Mouse (Mus musculus) liver, adult 2 months (tissue): ENCODE measurements around the gene 4430402I18Rik. TPM values are rescaled to one million over a fixed set of nuclear protein-coding genes. Genes with fewer than 3 reads are reported as not detected.

Source experiments
- DNase-seq: peaks from one replicate; pipeline ENCODE4 v3.0.0-alpha.2; 2011; ENCODE audit warnings: low read depth, low spot score; ENCODE audit errors: extremely low read depth
- H3K27ac ChIP-seq: fragments of 200-500 bp; replicated peaks from 2 replicates; pipeline ENCODE4 v1.5.1; 2012; ENCODE audit warnings: low read depth, mild to moderate bottlenecking, control low read depth, inconsistent platforms, low read length; ENCODE audit not compliant: insufficient read depth
- H3K27me3 ChIP-seq: fragments of 200-500 bp; 2 replicates; pipeline ENCODE4 v1.6.1; 2012; ENCODE audit warnings: mild to moderate bottlenecking, moderate library complexity, low read length, inconsistent platforms; ENCODE audit not compliant: control insufficient read depth, insufficient read depth
- H3K36me3 ChIP-seq: fragments of 200-500 bp; 2 replicates; pipeline ENCODE4 v1.6.1; 2012; ENCODE audit warnings: low read length, inconsistent platforms; ENCODE audit not compliant: control insufficient read depth, insufficient read depth
- H3K4me1 ChIP-seq: fragments of 200-500 bp; 2 replicates; pipeline ENCODE4 v1.6.1; 2011; ENCODE audit warnings: low read length; ENCODE audit not compliant: control insufficient read depth, insufficient read depth
- H3K4me3 ChIP-seq: fragments of 200-500 bp; 2 replicates; pipeline ENCODE4 v1.5.1; 2011; ENCODE audit warnings: low read depth, mild to moderate bottlenecking, control low read depth, low read length, moderate library complexity; ENCODE audit not compliant: insufficient read depth
- H3K79me2 ChIP-seq: fragments of 200-500 bp; 2 replicates; pipeline ENCODE4 v1.6.1; 2012; ENCODE audit warnings: inconsistent platforms, mild to moderate bottlenecking, low read length, moderate library complexity; ENCODE audit not compliant: control insufficient read depth, insufficient read depth
- H3K9ac ChIP-seq: fragments of 200-500 bp; 2 replicates; pipeline ENCODE4 v1.6.1; 2012; ENCODE audit warnings: low read depth, mild to moderate bottlenecking, control low read depth, inconsistent platforms, low read length
- CTCF ChIP-seq: fragments of 200-500 bp; IDR thresholded peaks from 2 replicates; pipeline ENCODE4 v1.5.1; 2011; ENCODE audit warnings: low read depth, low read length, control low read depth
- POLR2A ChIP-seq: fragments of 200-500 bp; IDR thresholded peaks from 2 replicates; pipeline ENCODE4 v1.6.1; 2011; ENCODE audit warnings: low read length, control low read depth; ENCODE audit not compliant: insufficient read depth; ENCODE audit errors: extremely low read depth
- WGBS: fragments of 180-500 bp; shearing (Covaris S2); methylation state at CpG from one replicate; pipeline ENCODE4 v1.1.7; 2018; 5-methylcytosine and 5-hydroxymethylcytosine counted together
- polyA plus RNA-seq: library from polyadenylated mRNA; depleted of rRNA; stranded (reverse); fragments of >200 nt; gene quantifications from 2 replicates; pipeline ENCODE4 v1.2.3, GENCODE M21; 2012
- total RNA-seq: library from RNA; depleted of rRNA; stranded (reverse); fragments of >200 nt; gene quantifications from 2 replicates; pipeline ENCODE4 v1.2.3, GENCODE M21; 2014

4430402I18Rik gene
- total and polyA plus RNA-seq, 2 experiments, result 1.8 to 3.4 TPM

- Histone ChIP-seq H3K36me3 (no peaks in the 10 kb centered on the region), H3K27ac (no peak overlapping the region), H3K79me2 (no peaks in the 10 kb centered on the region), H3K9ac (no peak overlapping the region), H3K27me3 (no peaks in the 10 kb centered on the region), H3K4me1 (no peaks in the 10 kb centered on the region), H3K4me3 (no peak overlapping the region)
- no peak for DNase-seq
- no peak for TF ChIP-seq CTCF
- TF ChIP-seq POLR2A, result no peak
- WGBS, result 94% methylated on average over 4 of the region's 4 CpGs
These were observed 64.8 kb downstream of the 4430402I18Rik start for GRCm38 (mm10) chr19:28902806-28903205.

GRCm38 (mm10) chr19:28902111-28902510 is 65.5 kb downstream of the 4430402I18Rik start:
- no peak overlapping the region for H3K4me3 ChIP-seq
- H3K9ac ChIP-seq, result no peak overlapping the region
- no peaks in the 10 kb centered on the region for H3K4me1 ChIP-seq
- no peak for TF ChIP-seq POLR2A
- TF ChIP-seq CTCF, result no peak
- H3K27me3 ChIP-seq, result no peaks in the 10 kb centered on the region
- H3K36me3 ChIP-seq, result no peaks in the 10 kb centered on the region
- no peaks in the 10 kb centered on the region for H3K79me2 ChIP-seq
- no peak for DNase-seq
- H3K27ac ChIP-seq, result no peak overlapping the region
- WGBS, result 90% methylated on average over 2 of the region's 2 CpGs

- 98% methylated on average over 2 of the region's 2 CpGs for WGBS
- Histone ChIP-seq H3K4me1 (no peaks in the 10 kb centered on the region), H3K79me2 (no peaks in the 10 kb centered on the region), H3K4me3 (no peak overlapping the region), H3K27me3 (no peaks in the 10 kb centered on the region), H3K36me3 (no peaks in the 10 kb centered on the region), H3K27ac (no peak overlapping the region), H3K9ac (no peak overlapping the region)
- DNase-seq, result no peak
- TF ChIP-seq CTCF, result no peak
- TF ChIP-seq POLR2A, result no peak
These were observed 66.8 kb downstream of the 4430402I18Rik start for GRCm38 (mm10) chr19:28900771-28901170.

GRCm38 (mm10) chr19:28897497-28897896 is 70.1 kb downstream of the 4430402I18Rik start:
- H3K36me3 ChIP-seq, result no peaks in the 10 kb centered on the region
- H3K27ac ChIP-seq, result no peak overlapping the region
- no peak overlapping the region for H3K9ac ChIP-seq
- 76% methylated on average over 9 of the region's 9 CpGs for WGBS
- TF ChIP-seq CTCF (no peak), POLR2A (no peak)
- no peak for DNase-seq
- no peaks in the 10 kb centered on the region for H3K4me1 ChIP-seq
- no peaks in the 10 kb centered on the region for H3K27me3 ChIP-seq
- H3K4me3 ChIP-seq, result no peak overlapping the region
- no peaks in the 10 kb centered on the region for H3K79me2 ChIP-seq

- no peak for DNase-seq
These were observed 71.0 kb downstream of the 4430402I18Rik start for GRCm38 (mm10) chr19:28896639-28897038.

GRCm38 (mm10) chr19:28891864-28892263 is 75.7 kb downstream of the 4430402I18Rik start:
- WGBS, result 98% methylated on average over 1 of the region's 1 CpGs
- Histone ChIP-seq H3K27ac (no peak overlapping the region), H3K4me1 (no peaks in the 10 kb centered on the region), H3K27me3 (no peaks in the 10 kb centered on the region), H3K9ac (no peak overlapping the region), H3K4me3 (no peak overlapping the region), H3K36me3 (no peaks in the 10 kb centered on the region), H3K79me2 (no peaks in the 10 kb centered on the region)
- DNase-seq, result no peak
- no peak for TF ChIP-seq CTCF
- no peak for TF ChIP-seq POLR2A

More at GRCm38 (mm10) chr19:28896639-28897038, 71.0 kb downstream of the 4430402I18Rik start:
- Histone ChIP-seq H3K27ac (no peak overlapping the region), H3K4me1 (no peaks in the 10 kb centered on the region), H3K4me3 (no peak overlapping the region), H3K79me2 (no peaks in the 10 kb centered on the region), H3K36me3 (no peaks in the 10 kb centered on the region), H3K9ac (no peak overlapping the region), H3K27me3 (no peaks in the 10 kb centered on the region)
- TF ChIP-seq POLR2A (no peak), CTCF (no peak)
- 85% methylated on average over 1 of the region's 1 CpGs for WGBS
